Mouse (Mus musculus) embryonic fibroblast, embryonic 13.5 days (primary cell): ENCODE measurements around the gene Elf2.

Experiments
- CTCF ChIP-seq: IDR thresholded peaks from 2 replicates; pipeline ENCODE4 v1.5.1; 2011; ENCODE audit warnings: mild to moderate bottlenecking, control low read depth, low read length, moderate library complexity, borderline replicate concordance; ENCODE audit not compliant: insufficient read depth
- POLR2A ChIP-seq: IDR thresholded peaks from 2 replicates; pipeline ENCODE4 v1.6.1; 2011; ENCODE audit warnings: low read depth, mild to moderate bottlenecking, control low read depth, low read length, moderate library complexity

GRCm38 (mm10) chr3:51364703-51365516 lies 24.4 kb upstream of the Elf2 start:
- TF ChIP-seq CTCF (peak; percentile 91; the same call in 1 of the 2 replicates), POLR2A (no peak)
